Mouse (Mus musculus) lung, postnatal 0 days (tissue): ENCODE measurements at regions not wholly inside any gene's neighbourhood (a gene's known extent, or its start where the extent isn't known, plus 50 kb on each side); places are given as distances from the start of the nearest gene placed in this dataset.

ENCODE experiments used
- CTCF ChIP-seq: IDR thresholded peaks from 2 replicates; pipeline ENCODE4 v1.5.1; 2016; ENCODE audit warnings: antibody characterized with exemption, mild to moderate bottlenecking
- EP300 ChIP-seq: IDR thresholded peaks from 2 replicates; pipeline ENCODE4 v1.6.1; 2016; ENCODE audit warnings: antibody characterized with exemption, mild to moderate bottlenecking, control low read depth

DNA sequence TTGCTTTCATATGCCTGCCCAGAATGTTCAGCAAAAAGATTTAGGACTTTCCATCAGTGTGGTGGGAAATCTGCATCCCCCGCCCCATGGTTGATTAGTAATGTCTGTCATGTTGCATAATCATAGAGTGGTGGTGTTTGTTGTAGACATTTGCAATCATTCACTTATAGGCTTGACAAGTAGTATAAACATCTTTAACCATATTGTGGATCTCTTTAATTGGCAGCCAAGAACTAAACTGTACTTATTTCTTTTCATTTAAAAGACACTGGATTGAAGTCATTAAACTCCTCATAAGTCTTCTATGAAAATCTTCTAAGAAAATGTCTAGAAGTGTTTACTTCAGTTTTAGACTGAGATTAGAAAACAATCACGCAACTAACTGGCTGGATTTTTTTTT lies 646.0 kb upstream of the Ptbp2 start:
- TF ChIP-seq EP300, result no peak
- no peak for TF ChIP-seq CTCF
